Mouse (Mus musculus) liver, embryonic 15.5 days (tissue): Measurements from ENCODE around the gene Elmo1. TPM values are rescaled to one million over a fixed set of nuclear protein-coding genes. Genes with fewer than 3 reads are reported as not detected.

ENCODE experiments used
- ATAC-seq: fragments of 200-750 bp; cut with Nextera tagmentation; 2 replicates; pipeline ENCODE4 v1.8.0; 2017; ENCODE audit warnings: moderate number of reproducible peaks, mild to moderate bottlenecking, moderate library complexity; ENCODE audit not compliant: insufficient read depth
- H3K27ac ChIP-seq: fragments of 300-500 bp; sonication (generic); replicated peaks from 2 replicates; pipeline ENCODE4 v1.5.1; 2015; ENCODE audit warnings: mild to moderate bottlenecking, inconsistent platforms
- H3K27me3 ChIP-seq: fragments of 300-500 bp; sonication (generic); 2 replicates; pipeline ENCODE4 v1.6.1; 2015; ENCODE audit warnings: mild to moderate bottlenecking, inconsistent platforms
- H3K36me3 ChIP-seq: fragments of 300-500 bp; sonication (generic); replicated peaks from 2 replicates; pipeline ENCODE4 v1.6.1; 2015; ENCODE audit warnings: moderate library complexity, mild to moderate bottlenecking, inconsistent platforms
- H3K4me1 ChIP-seq: fragments of 300-500 bp; sonication (generic); replicated peaks from 2 replicates; pipeline ENCODE4 v1.6.1; 2015; ENCODE audit warnings: inconsistent platforms
- H3K4me2 ChIP-seq: fragments of 300-500 bp; sonication (generic); 2 replicates; pipeline ENCODE4 v1.6.1; 2015; ENCODE audit warnings: moderate library complexity, mild to moderate bottlenecking, inconsistent platforms
- H3K4me3 ChIP-seq: fragments of 300-500 bp; sonication (generic); replicated peaks from 2 replicates; pipeline ENCODE4 v1.5.1; 2015; ENCODE audit warnings: mild to moderate bottlenecking, inconsistent platforms
- H3K9ac ChIP-seq: fragments of 300-500 bp; sonication (generic); 2 replicates; pipeline ENCODE4 v1.6.1; 2015; ENCODE audit warnings: moderate library complexity, mild to moderate bottlenecking, inconsistent platforms
- H3K9me3 ChIP-seq: fragments of 300-500 bp; sonication (generic); replicated peaks from 2 replicates; pipeline ENCODE4 v1.6.1; 2016; ENCODE audit warnings: inconsistent platforms
- WGBS: fragments of 180-500 bp; shearing (Covaris S2); methylation state at CpG from one replicate; pipeline ENCODE4 v1.1.7; 2015; ENCODE audit warnings: mixed read lengths; ENCODE audit not compliant: insufficient replicate concordance; 5-methylcytosine and 5-hydroxymethylcytosine counted together
- polyA plus RNA-seq: library from polyadenylated mRNA; unstranded; fragments of >200 nt; fragmentation: Nextera tagmentation; extraction: Ambion mirVana; gene quantifications from 2 replicates; pipeline ENCODE4 v1.2.1, GENCODE M21; 2015

Elmo1 gene
- polyA plus RNA-seq, 1 experiment from 2014 or later = 4.9 TPM

DNA sequence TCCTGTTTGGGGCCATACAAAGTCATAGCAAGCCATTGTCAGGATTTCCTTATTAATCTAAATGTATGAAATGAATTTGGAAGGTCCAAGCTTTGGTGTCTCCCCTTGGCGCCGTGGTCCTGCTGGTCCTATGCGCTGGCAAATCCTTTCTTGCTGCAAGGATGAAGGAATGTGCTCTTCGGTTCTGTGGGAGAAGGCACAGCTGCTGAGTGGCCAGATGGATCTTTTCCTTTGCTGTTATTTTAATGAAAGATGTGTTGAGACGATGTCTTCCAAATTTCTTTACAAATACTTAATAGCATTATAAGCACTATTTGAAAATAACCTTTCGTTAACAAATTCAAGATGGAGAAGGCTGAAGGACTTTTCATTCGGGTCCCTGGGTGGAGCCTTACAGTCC, 193.5 kb downstream of the Elmo1 start:
- Histone ChIP-seq H3K4me3 (no peak overlapping the region), H3K4me2 (no peak overlapping the region), H3K9me3 (no peaks in the 10 kb centered on the region), H3K9ac (no peak overlapping the region), H3K36me3 (no peaks in the 10 kb centered on the region), H3K27ac (no peak overlapping the region), H3K4me1 (no peaks in the 10 kb centered on the region), H3K27me3 (no peaks in the 10 kb centered on the region)
- 70% methylated on average over 7 of the region's 7 CpGs for WGBS
- ATAC-seq = no peak

- ATAC-seq = no peak
Measured at GRCm38 (mm10) chr13:20286680-20287079, 196.3 kb downstream of the Elmo1 start.

GRCm38 (mm10) chr13:20288393-20288792, 198.0 kb downstream of the Elmo1 start:
- Histone ChIP-seq H3K9ac (no peak overlapping the region), H3K27me3 (no peaks in the 10 kb centered on the region), H3K4me3 (no peak overlapping the region), H3K4me1 (no peaks in the 10 kb centered on the region), H3K9me3 (no peaks in the 10 kb centered on the region), H3K4me2 (no peak overlapping the region), H3K27ac (no peak overlapping the region), H3K36me3 (no peaks in the 10 kb centered on the region)
- WGBS = 62% methylated on average over 7 of the region's 7 CpGs
- no peak for ATAC-seq

More at GRCm38 (mm10) chr13:20286680-20287079, 196.3 kb downstream of the Elmo1 start:
- Histone ChIP-seq H3K27ac (no peak overlapping the region), H3K4me2 (no peak overlapping the region), H3K4me3 (no peak overlapping the region), H3K9ac (no peak overlapping the region), H3K4me1 (no peaks in the 10 kb centered on the region), H3K27me3 (no peaks in the 10 kb centered on the region), H3K9me3 (no peaks in the 10 kb centered on the region), H3K36me3 (no peaks in the 10 kb centered on the region)
- 75% methylated on average over 6 of the region's 6 CpGs for WGBS

GRCm38 (mm10) chr13:20290412-20290811, 200.0 kb downstream of the Elmo1 start:
- no peak for ATAC-seq
- no peak overlapping the region for H3K27ac ChIP-seq
- H3K9me3 ChIP-seq = no peaks in the 10 kb centered on the region
- no peak overlapping the region for H3K9ac ChIP-seq
- H3K4me1 ChIP-seq = no peaks in the 10 kb centered on the region
- H3K4me2 ChIP-seq = no peak overlapping the region
- 70% methylated on average over 10 of the region's 10 CpGs for WGBS
- H3K36me3 ChIP-seq = no peaks in the 10 kb centered on the region
- H3K4me3 ChIP-seq = no peak overlapping the region
- H3K27me3 ChIP-seq = no peaks in the 10 kb centered on the region

DNA sequence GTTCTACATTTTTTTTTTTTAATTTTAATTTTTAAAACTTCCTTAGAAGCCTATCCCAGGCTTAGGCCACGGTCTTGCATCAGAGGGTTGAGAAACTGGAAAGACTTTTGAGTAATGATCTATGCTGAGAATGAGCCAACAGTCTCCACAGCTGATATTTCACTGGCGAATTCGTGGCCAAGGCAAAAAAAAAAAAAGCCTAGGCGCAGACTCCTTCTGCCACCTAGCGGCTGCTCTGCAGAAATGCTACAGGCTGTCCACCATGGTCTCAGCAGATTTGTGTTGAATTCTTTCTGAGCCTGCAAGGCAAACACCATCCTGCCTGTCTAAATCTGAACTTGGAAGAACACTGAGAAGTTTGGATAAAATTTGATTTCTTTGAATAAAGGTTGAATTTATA, 202.0 kb downstream of the Elmo1 start:
- 1% methylated on average over 5 of the region's 5 CpGs for WGBS
- no peaks in the 10 kb centered on the region for H3K27me3 ChIP-seq

DNA sequence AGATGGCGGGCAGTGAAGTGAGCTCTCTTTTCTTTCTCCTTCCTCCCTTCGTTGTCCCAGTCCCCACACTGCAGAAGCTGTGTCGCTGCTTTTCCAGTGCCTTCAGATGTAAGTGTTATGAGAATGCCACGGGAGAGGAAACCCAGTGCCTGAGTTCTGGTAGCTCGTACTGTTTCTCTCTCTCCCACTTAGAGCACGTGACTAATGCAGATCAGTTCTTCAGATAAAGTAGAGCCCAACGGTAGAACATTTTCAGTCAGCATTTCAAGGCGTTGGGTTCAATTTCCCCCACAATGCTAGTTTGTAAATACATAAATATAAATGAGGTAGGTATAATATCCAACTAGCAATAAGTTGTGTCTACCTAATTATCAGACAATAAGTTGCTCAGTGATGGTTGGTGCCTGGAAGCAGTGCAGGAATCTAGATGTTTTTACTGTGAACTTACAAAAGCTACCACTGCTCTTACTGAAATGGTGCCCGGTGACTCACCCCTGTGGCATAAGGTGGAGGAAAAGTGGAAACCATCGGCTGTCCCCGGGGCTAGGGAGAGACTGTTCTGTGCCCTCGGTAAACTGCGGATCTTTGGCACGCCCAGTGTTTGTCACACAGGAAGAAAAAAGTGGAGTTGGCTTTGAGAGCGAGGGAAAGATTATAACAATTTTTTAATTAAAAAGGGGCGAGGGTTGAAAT, 205.0 kb downstream of the Elmo1 start:
- WGBS = 55% methylated on average over 16 of the region's 16 CpGs
- no peaks in the 10 kb centered on the region for H3K4me1 ChIP-seq
- ATAC-seq = no peak
- no peak overlapping the region for H3K4me3 ChIP-seq
- H3K27me3 ChIP-seq = no peaks in the 10 kb centered on the region
- H3K9ac ChIP-seq = no peak overlapping the region
- H3K4me2 ChIP-seq = no peak overlapping the region
- no peak overlapping the region for H3K27ac ChIP-seq
- no peaks in the 10 kb centered on the region for H3K9me3 ChIP-seq
- H3K36me3 ChIP-seq = no peaks in the 10 kb centered on the region

More for the DNA sequence above, 202.0 kb downstream of the Elmo1 start:
- Histone ChIP-seq H3K4me1 (no peaks in the 10 kb centered on the region), H3K4me2 (no peak overlapping the region), H3K9me3 (no peaks in the 10 kb centered on the region), H3K4me3 (no peak overlapping the region), H3K27ac (no peak overlapping the region), H3K9ac (no peak overlapping the region), H3K36me3 (no peaks in the 10 kb centered on the region)
- no peak for ATAC-seq

- 15% methylated on average over 3 of the region's 3 CpGs for WGBS
- Histone ChIP-seq H3K27me3 (no peaks in the 10 kb centered on the region), H3K9ac (no peak overlapping the region)
Measured at GRCm38 (mm10) chr13:20297841-20298240, 207.4 kb downstream of the Elmo1 start.

DNA sequence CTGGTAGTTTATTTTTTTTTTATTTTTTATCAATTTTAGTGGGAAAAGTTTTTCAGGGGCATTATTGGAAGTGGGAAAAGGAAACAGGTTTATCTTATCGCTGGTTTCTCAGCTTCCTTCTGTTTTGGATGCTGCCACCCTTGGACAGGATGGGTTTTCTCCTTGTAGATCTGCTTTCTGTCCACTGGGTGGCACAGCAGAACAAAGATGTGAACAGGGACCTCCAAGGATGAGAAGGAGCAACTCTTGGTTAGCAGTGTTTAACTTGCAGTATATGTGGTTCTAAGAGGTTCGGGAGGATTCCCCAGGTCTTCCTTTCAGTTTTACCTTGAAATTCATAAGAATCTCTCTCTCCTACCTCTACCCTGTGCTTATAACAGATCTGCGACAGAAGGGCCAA, 209.0 kb downstream of the Elmo1 start:
- H3K9me3 ChIP-seq = no peaks in the 10 kb centered on the region
- ATAC-seq = no peak
- H3K9ac ChIP-seq = no peak overlapping the region
- no peaks in the 10 kb centered on the region for H3K27me3 ChIP-seq
- H3K4me1 ChIP-seq = no peaks in the 10 kb centered on the region
- no peaks in the 10 kb centered on the region for H3K36me3 ChIP-seq
- H3K4me2 ChIP-seq = no peak overlapping the region
- 49% methylated on average over 3 of the region's 3 CpGs for WGBS
- no peak overlapping the region for H3K4me3 ChIP-seq
- H3K27ac ChIP-seq = no peak overlapping the region

More at GRCm38 (mm10) chr13:20297841-20298240, 207.4 kb downstream of the Elmo1 start:
- Histone ChIP-seq H3K9me3 (no peaks in the 10 kb centered on the region), H3K27ac (no peak overlapping the region), H3K4me2 (no peak overlapping the region), H3K36me3 (no peaks in the 10 kb centered on the region), H3K4me3 (no peak overlapping the region), H3K4me1 (no peaks in the 10 kb centered on the region)
- no peak for ATAC-seq

GRCm38 (mm10) chr13:20300052-20300564, 209.7 kb downstream of the Elmo1 start:
- Histone ChIP-seq H3K9ac (no peak overlapping the region), H3K4me3 (no peak overlapping the region), H3K4me2 (no peak overlapping the region), H3K4me1 (no peaks in the 10 kb centered on the region), H3K9me3 (no peaks in the 10 kb centered on the region), H3K27ac (no peak overlapping the region), H3K36me3 (no peaks in the 10 kb centered on the region), H3K27me3 (no peaks in the 10 kb centered on the region)
- WGBS = 66% methylated on average over 3 of the region's 3 CpGs
- ATAC-seq = no peak

GRCm38 (mm10) chr13:20300626-20301025, 210.2 kb downstream of the Elmo1 start:
- H3K27ac ChIP-seq = no peak overlapping the region
- 38% methylated on average over 3 of the region's 3 CpGs for WGBS
- H3K4me2 ChIP-seq = no peak overlapping the region
- H3K36me3 ChIP-seq = no peaks in the 10 kb centered on the region
- no peak overlapping the region for H3K9ac ChIP-seq
- H3K9me3 ChIP-seq = no peaks in the 10 kb centered on the region
- H3K27me3 ChIP-seq = no peaks in the 10 kb centered on the region
- ATAC-seq = no peak
- no peaks in the 10 kb centered on the region for H3K4me1 ChIP-seq
- H3K4me3 ChIP-seq = no peak overlapping the region

DNA sequence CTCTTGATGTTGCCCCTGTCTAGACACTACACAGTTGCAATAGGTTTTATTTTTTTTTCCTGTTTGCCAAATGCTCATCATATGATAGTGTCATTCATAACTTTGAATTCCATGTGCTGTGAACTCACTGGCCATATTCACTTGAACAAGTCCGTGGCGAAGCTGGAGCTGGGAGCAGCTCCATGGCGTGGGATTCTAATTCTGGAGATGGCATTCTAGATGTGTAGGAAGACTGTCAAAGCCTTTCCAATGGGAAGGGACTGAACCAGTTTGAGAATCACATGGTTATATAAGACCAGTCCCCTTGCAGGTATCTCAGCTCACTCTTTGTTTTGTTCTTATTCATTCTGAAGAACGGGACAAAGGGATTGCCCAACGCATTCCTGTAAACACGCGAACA, 211.4 kb downstream of the Elmo1 start:
- Histone ChIP-seq H3K4me3 (no peak overlapping the region), H3K9ac (no peak overlapping the region), H3K4me2 (no peak overlapping the region), H3K27ac (no peak overlapping the region), H3K36me3 (no peaks in the 10 kb centered on the region), H3K4me1 (no peaks in the 10 kb centered on the region), H3K27me3 (no peaks in the 10 kb centered on the region), H3K9me3 (no peaks in the 10 kb centered on the region)
- 81% methylated on average over 7 of the region's 7 CpGs for WGBS
- ATAC-seq = no peak

DNA sequence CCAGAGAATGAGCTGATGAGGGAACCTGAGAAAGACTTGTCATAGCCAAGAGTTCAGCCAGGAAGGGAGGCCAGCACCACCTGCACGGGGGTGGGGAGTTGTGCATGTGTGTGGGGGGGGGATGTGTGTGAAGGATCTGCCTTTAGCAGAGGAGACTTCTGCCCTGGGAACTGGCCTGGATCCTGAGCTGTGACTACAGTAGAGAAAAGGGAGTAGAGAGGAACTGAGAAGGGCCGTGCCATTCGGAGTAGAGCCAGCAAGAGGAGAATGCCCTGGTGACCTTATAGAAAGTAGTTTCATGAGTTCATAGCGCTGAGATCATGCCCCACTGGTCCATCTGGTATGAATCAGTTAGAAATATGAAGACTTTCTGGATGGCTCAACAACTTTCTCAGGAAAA, 215.2 kb downstream of the Elmo1 start:
- Histone ChIP-seq H3K9me3 (no peaks in the 10 kb centered on the region), H3K27ac (no peak overlapping the region), H3K9ac (no peak overlapping the region), H3K4me2 (no peak overlapping the region), H3K4me1 (no peaks in the 10 kb centered on the region), H3K36me3 (no peaks in the 10 kb centered on the region), H3K27me3 (no peaks in the 10 kb centered on the region), H3K4me3 (no peak overlapping the region)
- WGBS = 63% methylated on average over 4 of the region's 4 CpGs
- ATAC-seq = no peak
